Mouse (Mus musculus) erythroblast, embryonic 14.5 days (primary cell): ENCODE data around the gene Dhx57.

ENCODE experiments used
- GATA1 ChIP-seq: IDR thresholded peaks from 2 replicates; pipeline ENCODE4 v1.6.1; 2012; ENCODE audit warnings: low read length, inconsistent platforms, mixed read lengths
- TAL1 ChIP-seq: IDR thresholded peaks from 3 replicates; pipeline ENCODE4 v1.6.1; 2012; ENCODE audit warnings: low read length, inconsistent platforms, mixed read lengths

- TF ChIP-seq TAL1 (no peak), GATA1 (no peak)
Measured at GRCm38 (mm10) chr17:80235477-80235876, 54.8 kb downstream of the Dhx57 start.
